ENCODE assay signal across 8 mouse cellular contexts in genomic region chr19:40588847-40589529, GRCm38 (mm10). TPM values are rescaled to one million over a fixed set of nuclear protein-coding genes. Genes with fewer than 3 reads are reported as not detected.
DNase-seq lines count a peak whose midpoint lies in the region; ATAC-seq and TF ChIP-seq lines count a peak whose summit lies in the region.

No protein-coding gene starts in this region.

- H3K27me3 ChIP-seq in hindbrain, embryonic 10.5 days (ENCODE audit: insufficient read depth, poor library complexity, severe bottlenecking): no peaks in the 10 kb centered on the region
- H3K27me3 ChIP-seq in lung, postnatal 0 days (replicated peaks; ENCODE audit: insufficient read depth, low read length): no peaks in the 10 kb centered on the region

- H3K4me1 ChIP-seq in hindbrain, embryonic 10.5 days (replicated peaks): peaks cover 28% of the 10 kb centered on the region
- no peaks in the 10 kb centered on the region for H3K4me1 ChIP-seq in lung, postnatal 0 days (ENCODE audit: insufficient read depth, low read depth, low read length)

- peak; percentile 69 for ATAC-seq in lung, postnatal 0 days

- DNase-seq in MEL-GATA-1-ER (ENCODE audit: extremely low read depth, low read depth): peak; percentile 90
- peak; percentile 78 for DNase-seq in cerebellum, adult 8-10 months
- DNase-seq in forelimb bud, embryonic 11.5 days (ENCODE audit: low read depth, low spot score): peak; percentile 91
- DNase-seq in hindbrain, embryonic 10.5 days (ENCODE audit: low spot score): peak; percentile 93
- DNase-seq in layer of hippocampus, adult 9-11 months: peak; percentile 82
- DNase-seq in lung, postnatal 0 days (ENCODE audit: low spot score): peak; percentile 94
- DNase-seq in ovary, postnatal 14 days (ENCODE audit: low spot score): peak; percentile 80
- DNase-seq in thymus, postnatal 14 days: peak; percentile 96

- peak overlapping the region; percentile 76 for H3K4me3 ChIP-seq in hindbrain, embryonic 10.5 days
- peak overlapping the region; percentile 63 for H3K4me3 ChIP-seq in lung, postnatal 0 days (ENCODE audit: low read depth, low read length)

- under 1% methylated on average over 18 of the region's 18 CpGs for WGBS in hindbrain, embryonic 10.5 days
- under 1% methylated on average over 18 of the region's 18 CpGs for WGBS in lung, postnatal 0 days

- TF ChIP-seq CTCF in lung, postnatal 0 days (IDR thresholded peaks at IDR 0.05): peak; percentile 81

- peak overlapping the region; percentile 91 for H3K27ac ChIP-seq in hindbrain, embryonic 10.5 days
- peak overlapping the region; percentile 28; the same call in 1 of the 2 replicates for H3K27ac ChIP-seq in lung, postnatal 0 days (ENCODE audit: low read length)

- H3K9ac ChIP-seq in lung, postnatal 0 days (replicated peaks; ENCODE audit: low read depth): 0 out of 2 replicates have a peak overlapping the region, but pooled peaks have one; percentile 5

- H3K36me3 ChIP-seq in hindbrain, embryonic 10.5 days: peaks cover 19% of the 10 kb centered on the region
- H3K36me3 ChIP-seq in lung, postnatal 0 days (ENCODE audit: insufficient read depth, low read length): no peaks in the 10 kb centered on the region

- H3K4me2 ChIP-seq in lung, postnatal 0 days (replicated peaks; ENCODE audit: low read depth, low read length): peak overlapping the region; percentile 91

- TF ChIP-seq EP300 in lung, postnatal 0 days (IDR thresholded peaks at IDR 0.05): no peak

- no peaks in the 10 kb centered on the region for H3K9me3 ChIP-seq in hindbrain, embryonic 10.5 days
- no peaks in the 10 kb centered on the region for H3K9me3 ChIP-seq in lung, postnatal 0 days (ENCODE audit: low read length)

RNA-seq across cellular contexts. Expression of gene Aldh18a1, which starts 0.7 kb away (rescaled TPM):
- 94.3 and 96.1 TPM in 2 replicates for polyA plus RNA-seq in hindbrain, embryonic 10.5 days (2016; fragmentation: Nextera tagmentation; extraction: Ambion mirVana)
- 11.1 and 13.6 TPM in 2 replicates for polyA plus RNA-seq in lung, postnatal 0 days (2015; fragmentation: Nextera tagmentation; extraction: Ambion mirVana)

RNA-seq across cellular contexts. Expression of gene Tctn3, which starts 23.0 kb away (rescaled TPM):
- 12.2 and 13.7 TPM in 2 replicates for polyA plus RNA-seq in hindbrain, embryonic 10.5 days (2016; fragmentation: Nextera tagmentation; extraction: Ambion mirVana)
- 7.2 and 7.8 TPM in 2 replicates for polyA plus RNA-seq in lung, postnatal 0 days (2015; fragmentation: Nextera tagmentation; extraction: Ambion mirVana)

RNA-seq across cellular contexts. Expression of gene Entpd1, which starts 23.2 kb away (rescaled TPM):
- 4.5 and 5.0 TPM in 2 replicates for polyA plus RNA-seq in hindbrain, embryonic 10.5 days (2016; fragmentation: Nextera tagmentation; extraction: Ambion mirVana)
- 27.9 and 32.2 TPM in 2 replicates for polyA plus RNA-seq in lung, postnatal 0 days (2015; fragmentation: Nextera tagmentation; extraction: Ambion mirVana)

Comparison
In these comparisons a context has a peak if more than half of its experiments do, and no peak if none do; other contexts are left out.
1. Peak in every context shown above with its lines: DNase-seq, ATAC-seq, H3K4me3 ChIP-seq and H3K27ac ChIP-seq.